Mouse (Mus musculus) cerebellum, postnatal 36 days (tissue): ENCODE measurements around the gene Gm42674.

Experiments
- DNase-seq, 2 experiments: peaks; one replicate each; pipeline ENCODE4 v3.0.0; 2021 to 2022; ENCODE audit warnings: mixed read lengths in 2 of 2

Gm42674 gene

GRCm38 (mm10) chr3:90599401-90599800 lies 2.3 kb upstream of the Gm42674 start:
- DNase-seq = no peak

GRCm38 (mm10) chr3:90600036-90600435 lies 1.7 kb upstream of the Gm42674 start:
- no peak for DNase-seq

- no peak for DNase-seq
Measured at GRCm38 (mm10) chr3:90600458-90601195, 1.1 kb upstream of the Gm42674 start.

GRCm38 (mm10) chr3:90603623-90604022 lies 1.9 kb downstream of the Gm42674 start, which contains the start of gene S100a4:
S100a4 (plus strand) TSS chr3:90603771.
- no peak for DNase-seq

- DNase-seq = no peak
Measured at GRCm38 (mm10) chr3:90604416-90604815, 2.7 kb downstream of the Gm42674 start.

GRCm38 (mm10) chr3:90605049-90605448 lies 3.3 kb downstream of the Gm42674 start:
- no peak for DNase-seq

GRCm38 (mm10) chr3:90605736-90606135 lies 4.0 kb downstream of the Gm42674 start:
- no peak for DNase-seq

GRCm38 (mm10) chr3:90606185-90606584 lies 4.5 kb downstream of the Gm42674 start:
- DNase-seq = no peak

GRCm38 (mm10) chr3:90607361-90607760 lies 5.7 kb downstream of the Gm42674 start:
- no peak for DNase-seq

- DNase-seq = no peak
Measured at GRCm38 (mm10) chr3:90608223-90608622, 6.5 kb downstream of the Gm42674 start, which contains the start of gene S100a5. S100a5 (plus strand) TSS chr3:90608523.

- DNase-seq = no peak
Measured at GRCm38 (mm10) chr3:90609102-90609501, 7.4 kb downstream of the Gm42674 start.

- DNase-seq = no peak
Measured at GRCm38 (mm10) chr3:90611494-90611893, 9.8 kb downstream of the Gm42674 start.

- DNase-seq = no peak
Measured at GRCm38 (mm10) chr3:90612061-90612460, 10.4 kb downstream of the Gm42674 start.

GRCm38 (mm10) chr3:90612728-90613291 lies 11.1 kb downstream of the Gm42674 start, which contains the start of gene S100a6:
S100a6 (plus strand) TSS chr3:90612882.
- peak in 1 of 2 experiments; percentile 14 for DNase-seq

- DNase-seq = no peak
Measured at GRCm38 (mm10) chr3:90613461-90614147, 11.9 kb downstream of the Gm42674 start.

GRCm38 (mm10) chr3:90614148-90614530 lies 12.4 kb downstream of the Gm42674 start:
- DNase-seq = no peak

GRCm38 (mm10) chr3:90614611-90615251 lies 13.0 kb downstream of the Gm42674 start:
- DNase-seq = no peak

- DNase-seq = peak; percentile 21 to 29
Measured at GRCm38 (mm10) chr3:90615415-90615814, 13.7 kb downstream of the Gm42674 start.

- no peak for DNase-seq
Measured at GRCm38 (mm10) chr3:90615911-90616310, 14.2 kb downstream of the Gm42674 start.

- DNase-seq = no peak
Measured at GRCm38 (mm10) chr3:90617586-90617985, 15.9 kb downstream of the Gm42674 start.

GRCm38 (mm10) chr3:90621552-90621951 lies 19.8 kb downstream of the Gm42674 start:
- DNase-seq = no peak

- DNase-seq = no peak
Measured at GRCm38 (mm10) chr3:90623435-90624071, 21.8 kb downstream of the Gm42674 start.

GRCm38 (mm10) chr3:90625496-90625895 lies 23.8 kb downstream of the Gm42674 start:
- no peak for DNase-seq
